Mouse (Mus musculus) testis, adult 2 months (tissue): ENCODE measurements around the gene Dohh. TPM values are rescaled to one million over a fixed set of nuclear protein-coding genes. Genes with fewer than 3 reads are reported as not detected.

ENCODE experiments used
- H3K27ac ChIP-seq: fragments of 200-500 bp; 2 replicates; pipeline ENCODE4 v1.5.1; 2012; ENCODE audit warnings: low read depth, low read length; ENCODE audit not compliant: control insufficient read depth, insufficient read depth
- H3K27me3 ChIP-seq: fragments of 200-500 bp; 2 replicates; pipeline ENCODE4 v1.6.1; 2012; ENCODE audit warnings: mild to moderate bottlenecking, low read length, moderate library complexity; ENCODE audit not compliant: control insufficient read depth, insufficient read depth
- H3K36me3 ChIP-seq: fragments of 200-500 bp; 2 replicates; pipeline ENCODE4 v1.6.1; 2012; ENCODE audit warnings: mild to moderate bottlenecking, low read length; ENCODE audit not compliant: control insufficient read depth, insufficient read depth
- H3K4me1 ChIP-seq: fragments of 200-500 bp; 2 replicates; pipeline ENCODE4 v1.6.1; 2012; ENCODE audit warnings: low read length; ENCODE audit not compliant: control insufficient read depth, insufficient read depth
- H3K4me3 ChIP-seq: fragments of 200-500 bp; 2 replicates; pipeline ENCODE4 v1.5.1; 2012; ENCODE audit warnings: low read depth, mild to moderate bottlenecking, low read length, moderate library complexity, mixed read lengths; ENCODE audit not compliant: control insufficient read depth
- CTCF ChIP-seq: fragments of 200-500 bp; IDR thresholded peaks from 2 replicates; pipeline ENCODE4 v1.5.1; 2012; ENCODE audit warnings: low read depth, mild to moderate bottlenecking, inconsistent platforms, low read length, moderate library complexity; ENCODE audit not compliant: control insufficient read depth, insufficient read depth, insufficient replicate concordance
- POLR2A ChIP-seq: fragments of 200-500 bp; IDR thresholded peaks from 2 replicates; pipeline ENCODE4 v1.6.1; 2012; ENCODE audit warnings: low read depth, mild to moderate bottlenecking, inconsistent platforms, low read length, moderate library complexity; ENCODE audit not compliant: control insufficient read depth
- polyA plus RNA-seq: library from polyadenylated mRNA; depleted of rRNA; stranded (reverse); fragments of >200 nt; gene quantifications from 2 replicates; pipeline ENCODE4 v1.2.3, GENCODE M21; 2012

Gene Dohh
- polyA plus RNA-seq, 1 experiment, result 38.5 TPM

DNA sequence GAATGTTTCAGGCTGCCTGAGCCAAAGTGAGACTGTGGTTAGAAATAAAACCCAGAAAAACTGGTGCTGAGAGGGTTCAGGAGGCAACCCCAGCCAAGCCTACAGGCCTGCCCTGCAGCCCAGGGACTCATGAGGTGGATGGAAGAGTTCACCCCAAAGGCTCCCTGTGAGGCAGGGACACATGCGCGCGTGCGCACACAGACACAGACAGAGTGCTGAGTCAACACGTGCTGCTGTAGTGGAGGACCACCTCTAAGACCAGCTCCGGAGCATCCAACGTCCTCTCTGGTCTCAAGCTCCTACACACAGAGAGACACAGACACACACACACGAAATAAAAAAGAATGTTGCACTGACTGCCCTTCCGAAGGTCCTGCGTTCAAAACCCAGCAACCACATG is 8.9 kb upstream of the Dohh start:
- Histone ChIP-seq H3K36me3 (no peaks in the 10 kb centered on the region), H3K27ac (no peak overlapping the region), H3K4me3 (no peak overlapping the region), H3K27me3 (no peaks in the 10 kb centered on the region), H3K4me1 (peaks cover 10% of the 10 kb centered on the region)
- TF ChIP-seq POLR2A (no peak), CTCF (no peak)

- peaks cover 10% of the 10 kb centered on the region for H3K4me1 ChIP-seq
- H3K27ac ChIP-seq, result no peak overlapping the region
- H3K36me3 ChIP-seq, result no peaks in the 10 kb centered on the region
- peak overlapping the region; percentile 84 for H3K4me3 ChIP-seq
- TF ChIP-seq POLR2A (no peak), CTCF (no peak)
- H3K27me3 ChIP-seq, result no peaks in the 10 kb centered on the region
Observed at GRCm38 (mm10) chr10:81376561-81377361, 7.5 kb upstream of the Dohh start.

GRCm38 (mm10) chr10:81377362-81377664 is 6.9 kb upstream of the Dohh start:
- no peaks in the 10 kb centered on the region for H3K36me3 ChIP-seq
- peak overlapping the region; percentile 84 for H3K4me3 ChIP-seq
- H3K27me3 ChIP-seq, result no peaks in the 10 kb centered on the region
- no peak for TF ChIP-seq POLR2A
- TF ChIP-seq CTCF, result no peak
- peak overlapping the region; percentile 81; the same call in 1 of the 2 replicates for H3K27ac ChIP-seq
- H3K4me1 ChIP-seq, result peaks cover 10% of the 10 kb centered on the region

DNA sequence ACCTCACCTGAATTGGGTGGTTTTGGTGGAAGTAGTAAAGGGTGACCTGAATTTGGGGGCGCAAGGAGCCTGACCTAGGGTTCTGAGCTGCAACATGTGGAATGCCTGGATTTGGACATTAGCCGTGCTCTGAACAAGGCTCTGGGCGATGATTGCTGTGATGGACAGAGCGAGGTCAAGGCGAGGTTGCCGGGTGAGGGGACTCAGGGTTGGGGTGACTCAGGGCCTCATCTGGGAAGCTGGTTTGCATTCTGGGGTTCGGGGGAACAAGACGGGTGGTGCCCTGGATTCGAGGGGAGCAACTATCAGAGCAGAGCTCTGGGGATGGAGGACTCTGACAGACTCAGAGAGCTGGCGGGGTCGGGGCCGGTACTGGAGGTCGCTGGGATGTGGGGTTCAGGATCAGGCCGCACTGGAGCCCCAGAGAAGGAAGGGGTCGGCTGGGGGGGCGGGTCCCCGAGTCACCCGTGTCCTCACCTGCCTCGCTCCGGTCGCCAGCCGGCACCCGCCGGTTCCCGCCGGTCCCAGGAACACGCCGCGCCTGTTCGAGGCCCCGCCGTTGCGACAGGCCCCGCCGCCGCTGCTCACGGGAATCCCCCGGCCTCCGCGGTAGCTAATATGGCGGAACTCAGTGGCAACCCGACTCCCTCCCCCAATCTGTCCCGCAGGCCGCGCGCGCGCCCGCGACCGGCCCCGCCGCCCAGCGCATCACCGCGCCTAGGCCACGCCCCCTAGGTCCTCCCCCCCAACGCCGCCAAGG is 6.3 kb upstream of the Dohh start, which contains the start of gene Fzr1:
Gene Fzr1, minus strand, starts transcription at position 724 of the 760 bp plus-strand sequence.
- Histone ChIP-seq H3K27ac (peak within 1 kb of the TSS; percentile 90), H3K4me1 (peaks cover 10% of the 10 kb centered on the region), H3K36me3 (no peaks in the 10 kb centered on the region), H3K27me3 (no peaks in the 10 kb centered on the region), H3K4me3 (peak within 1 kb of the TSS; percentile 84)
- TF ChIP-seq CTCF (no peak), POLR2A (peak; percentile 72)

DNA sequence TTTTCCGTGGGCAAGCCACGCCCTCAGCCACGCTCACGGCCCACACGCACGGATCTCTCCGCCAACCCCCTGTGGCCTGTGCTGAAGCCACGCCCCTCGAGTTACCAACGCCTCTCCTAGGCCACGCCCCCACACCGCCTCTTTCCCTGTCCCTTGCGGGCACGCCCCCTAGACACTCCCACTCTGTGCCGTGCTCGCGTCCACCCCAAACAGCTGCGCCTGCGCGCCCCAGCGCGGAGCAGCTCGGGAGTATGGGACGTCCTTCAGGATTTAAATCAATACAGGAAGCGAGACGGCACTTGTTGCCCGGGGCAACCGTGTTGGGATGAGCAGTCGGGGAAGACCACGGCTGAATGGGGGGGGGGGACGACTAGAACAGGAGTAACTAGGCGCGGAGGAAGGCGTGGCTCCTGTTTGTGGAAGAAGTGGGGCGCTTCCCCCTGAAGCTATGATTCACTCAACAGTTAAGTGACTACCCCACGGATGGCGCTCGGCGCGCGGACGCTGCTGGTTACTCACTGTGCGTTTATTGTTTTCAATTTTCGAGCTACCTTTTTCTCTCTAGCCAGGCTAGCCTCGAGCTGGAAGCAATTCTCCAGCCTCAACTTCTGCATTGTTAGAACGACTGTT is 5.6 kb upstream of the Dohh start:
- Histone ChIP-seq H3K36me3 (no peaks in the 10 kb centered on the region), H3K27me3 (no peaks in the 10 kb centered on the region), H3K4me3 (peak overlapping the region; percentile 84), H3K27ac (peak overlapping the region; percentile 90), H3K4me1 (peaks cover 10% of the 10 kb centered on the region)
- TF ChIP-seq POLR2A (peak; percentile 54), CTCF (no peak)

DNA sequence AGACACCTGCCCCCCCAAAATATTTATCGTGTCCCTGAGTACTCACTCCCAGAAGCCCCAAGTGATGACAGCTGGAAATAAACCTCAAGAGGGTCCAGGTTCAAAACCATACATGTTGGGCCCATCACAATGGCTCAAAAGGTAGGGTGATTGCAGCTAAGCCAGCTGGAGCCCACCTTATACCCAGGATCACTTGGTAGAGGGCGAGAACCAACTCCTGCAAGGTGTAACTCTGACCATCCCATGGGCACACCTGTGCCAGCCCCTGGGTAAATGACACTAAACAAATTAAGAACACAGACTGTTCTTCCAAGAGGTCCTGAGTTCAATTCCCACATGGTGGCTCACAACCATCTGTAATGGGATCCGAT is 5.1 kb upstream of the Dohh start:
- Histone ChIP-seq H3K4me1 (peaks cover 10% of the 10 kb centered on the region), H3K4me3 (peak overlapping the region; percentile 84), H3K27ac (peak overlapping the region; percentile 90), H3K27me3 (no peaks in the 10 kb centered on the region), H3K36me3 (no peaks in the 10 kb centered on the region)
- TF ChIP-seq CTCF, result no peak
- no peak for TF ChIP-seq POLR2A

GRCm38 (mm10) chr10:81379809-81380378 is 4.3 kb upstream of the Dohh start:
- Histone ChIP-seq H3K4me3 (peak overlapping the region; percentile 51), H3K27me3 (no peaks in the 10 kb centered on the region), H3K4me1 (peaks cover 11% of the 10 kb centered on the region), H3K36me3 (no peaks in the 10 kb centered on the region), H3K27ac (no peak overlapping the region)
- TF ChIP-seq POLR2A (no peak), CTCF (no peak)
